Mouse (Mus musculus) neural tube, embryonic 14.5 days (tissue): ENCODE measurements around the gene Polr2h. TPM values are rescaled to one million over a fixed set of nuclear protein-coding genes. Genes with fewer than 3 reads are reported as not detected.

Source experiments
- ATAC-seq: fragments of 200-750 bp; cut with Nextera tagmentation; 2 replicates; pipeline ENCODE4 v1.8.0; 2017; ENCODE audit warnings: low read depth, mild to moderate bottlenecking, moderate TSS enrichment, moderate library complexity
- H3K27ac ChIP-seq: fragments of 300-500 bp; sonication (generic); 2 replicates; pipeline ENCODE4 v1.5.1; 2014; ENCODE audit warnings: low read depth, mild to moderate bottlenecking, control low read depth, low read length, moderate library complexity, mixed read lengths
- H3K27me3 ChIP-seq: fragments of 300-500 bp; sonication (generic); 2 replicates; pipeline ENCODE4 v1.6.1; 2014; ENCODE audit warnings: low read length; ENCODE audit not compliant: control insufficient read depth, insufficient read depth
- H3K36me3 ChIP-seq: fragments of 300-500 bp; sonication (generic); 2 replicates; pipeline ENCODE4 v1.6.1; 2014; ENCODE audit warnings: low read length, mixed read lengths; ENCODE audit not compliant: control insufficient read depth, insufficient read depth
- H3K4me1 ChIP-seq: fragments of 300-500 bp; sonication (generic); 2 replicates; pipeline ENCODE4 v1.6.1; 2014; ENCODE audit warnings: low read length; ENCODE audit not compliant: control insufficient read depth, insufficient read depth
- H3K4me2 ChIP-seq: fragments of 300-500 bp; sonication (generic); 2 replicates; pipeline ENCODE4 v1.6.1; 2014; ENCODE audit warnings: mild to moderate bottlenecking, low read depth, low read length, control low read depth
- H3K4me3 ChIP-seq: fragments of 300-500 bp; sonication (generic); 2 replicates; pipeline ENCODE4 v1.5.1; 2014; ENCODE audit warnings: low read depth, low read length, control low read depth, mixed read lengths
- H3K9ac ChIP-seq: fragments of 300-500 bp; sonication (generic); replicated peaks from 2 replicates; pipeline ENCODE4 v1.6.1; 2014; ENCODE audit warnings: low read depth, mild to moderate bottlenecking, control low read depth, low read length, mixed read lengths
- H3K9me3 ChIP-seq: fragments of 300-500 bp; sonication (generic); 2 replicates; pipeline ENCODE4 v1.6.1; 2016; ENCODE audit warnings: low read length; ENCODE audit not compliant: control insufficient read depth
- WGBS: fragments of 180-500 bp; shearing (Covaris S2); extraction: QIAGEN DNeasy Blood & Tissue Kit; methylation state at CpG from one replicate; pipeline ENCODE4 v1.1.7; 2014; 5-methylcytosine and 5-hydroxymethylcytosine counted together
- polyA plus RNA-seq: library from polyadenylated mRNA; unstranded; fragments of >200 nt; fragmentation: Nextera tagmentation; extraction: Ambion mirVana; gene quantifications from 2 replicates; pipeline ENCODE4 v1.2.1, GENCODE M21; 2014

The Polr2h gene
- polyA plus RNA-seq, 1 experiment from 2014 or later: 100 TPM

DNA sequence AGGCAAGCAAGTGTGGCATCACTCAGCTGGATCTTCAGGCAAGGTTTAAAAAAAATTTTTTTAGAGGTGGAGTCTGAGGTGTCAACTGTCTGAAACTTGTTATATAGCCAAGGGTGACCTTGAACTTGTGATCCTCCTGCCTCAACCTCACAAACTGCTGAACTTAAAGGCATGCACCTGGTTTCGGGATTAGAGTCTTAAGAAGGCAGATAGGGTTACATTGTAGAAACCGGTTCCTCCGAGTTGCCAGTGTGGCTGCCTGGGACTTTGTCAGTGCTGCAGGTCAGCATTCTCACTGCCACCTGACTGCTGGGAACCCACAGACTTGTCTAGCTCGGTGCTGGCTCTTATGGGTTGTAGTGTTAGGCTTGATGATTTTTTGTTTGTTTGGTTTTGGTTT lies 5.8 kb downstream of the Polr2h start:
- no peak overlapping the region for H3K9ac ChIP-seq
- H3K9me3 ChIP-seq: no peaks in the 10 kb centered on the region
- no peaks in the 10 kb centered on the region for H3K27me3 ChIP-seq
- no peak overlapping the region for H3K4me2 ChIP-seq
- no peak for ATAC-seq
- H3K36me3 ChIP-seq: peaks cover 7% of the 10 kb centered on the region; the same call in 1 of the 2 replicates
- H3K4me3 ChIP-seq: no peak overlapping the region
- no peak overlapping the region for H3K27ac ChIP-seq
- H3K4me1 ChIP-seq: peaks cover 7% of the 10 kb centered on the region
- 76% methylated on average over 4 of the region's 4 CpGs for WGBS

DNA sequence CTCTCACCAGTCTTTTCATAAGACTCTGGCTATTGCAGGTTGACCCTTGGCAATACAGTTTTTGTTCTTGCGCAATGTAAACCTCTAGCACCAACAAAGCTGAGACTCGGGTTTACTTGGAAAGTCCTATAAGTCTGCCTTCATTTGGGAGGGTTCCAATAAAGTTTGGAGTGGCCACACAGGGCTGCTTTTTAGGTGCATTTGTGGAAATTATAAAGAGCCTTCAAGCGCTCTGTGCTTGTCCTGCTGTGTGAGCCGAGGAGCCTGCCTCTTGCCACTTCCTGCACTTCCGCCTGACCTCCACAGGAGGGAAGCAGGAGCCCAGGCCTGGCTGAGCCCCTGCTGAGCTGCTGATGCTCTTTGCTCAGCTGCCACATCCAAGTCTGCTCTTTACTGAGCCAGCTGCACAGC lies 6.9 kb downstream of the Polr2h start:
- no peak overlapping the region for H3K9ac ChIP-seq
- ATAC-seq: peak; percentile 72; the same call in 1 of the 2 replicates
- H3K4me2 ChIP-seq: no peak overlapping the region
- no peaks in the 10 kb centered on the region for H3K27me3 ChIP-seq
- peaks cover 7% of the 10 kb centered on the region; the same call in 1 of the 2 replicates for H3K36me3 ChIP-seq
- H3K4me3 ChIP-seq: no peak overlapping the region
- no peaks in the 10 kb centered on the region for H3K4me1 ChIP-seq
- no peaks in the 10 kb centered on the region for H3K9me3 ChIP-seq
- 35% methylated on average over 5 of the region's 5 CpGs for WGBS
- no peak overlapping the region for H3K27ac ChIP-seq

DNA sequence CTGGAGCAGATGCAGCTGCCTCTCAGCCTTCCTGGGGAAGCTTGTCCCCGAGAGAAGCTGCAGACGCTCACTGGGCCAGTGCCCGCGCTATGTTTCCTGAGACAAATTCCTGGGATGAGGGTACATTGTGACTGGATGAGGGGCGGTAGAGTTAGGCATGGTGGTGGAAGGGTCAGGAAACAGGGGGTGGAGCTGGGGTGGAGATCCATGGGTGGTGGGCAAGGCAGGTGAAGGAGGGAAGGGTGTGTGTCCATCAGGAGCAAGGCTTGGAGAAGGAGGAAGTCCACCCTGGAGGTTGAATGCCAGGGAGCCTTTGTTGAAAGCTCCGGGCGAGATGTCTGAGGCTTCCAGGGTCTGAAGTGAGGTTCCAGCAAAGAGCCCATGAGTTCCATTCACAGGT lies 7.9 kb downstream of the Polr2h start:
- Histone ChIP-seq H3K9ac (no peak overlapping the region), H3K27ac (no peak overlapping the region), H3K27me3 (no peaks in the 10 kb centered on the region), H3K9me3 (no peaks in the 10 kb centered on the region), H3K4me3 (no peak overlapping the region), H3K36me3 (peaks cover 4% of the 10 kb centered on the region; the same call in 1 of the 2 replicates), H3K4me2 (no peak overlapping the region), H3K4me1 (no peaks in the 10 kb centered on the region)
- 88% methylated on average over 7 of the region's 7 CpGs for WGBS
- no peak for ATAC-seq

DNA sequence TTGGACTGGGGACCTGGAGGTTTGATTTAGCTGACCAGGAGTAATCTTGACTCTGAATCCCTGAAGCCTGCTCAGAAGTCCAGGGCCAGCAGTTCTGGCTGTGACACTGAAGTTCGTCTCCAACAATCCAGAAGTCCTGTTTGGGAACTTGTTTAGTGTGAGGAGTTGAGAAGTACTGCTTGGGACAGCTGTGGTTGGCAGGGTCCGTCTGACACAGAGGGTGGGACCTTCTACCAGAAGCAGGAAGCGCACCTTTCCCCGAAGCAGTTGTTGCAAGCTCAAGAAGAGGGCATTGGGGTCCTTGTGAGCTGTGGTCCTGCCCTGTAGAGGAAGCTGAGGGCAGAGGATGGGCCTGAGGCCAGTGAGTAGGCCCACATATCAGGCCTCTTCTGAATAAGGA lies 8.3 kb downstream of the Polr2h start:
- no peak overlapping the region for H3K4me3 ChIP-seq
- no peak for ATAC-seq
- no peaks in the 10 kb centered on the region for H3K4me1 ChIP-seq
- 85% methylated on average over 4 of the region's 4 CpGs for WGBS
- H3K27me3 ChIP-seq: no peaks in the 10 kb centered on the region
- no peak overlapping the region for H3K4me2 ChIP-seq
- H3K27ac ChIP-seq: no peak overlapping the region
- H3K9ac ChIP-seq: no peak overlapping the region
- H3K36me3 ChIP-seq: peaks cover 4% of the 10 kb centered on the region; the same call in 1 of the 2 replicates
- no peaks in the 10 kb centered on the region for H3K9me3 ChIP-seq

DNA sequence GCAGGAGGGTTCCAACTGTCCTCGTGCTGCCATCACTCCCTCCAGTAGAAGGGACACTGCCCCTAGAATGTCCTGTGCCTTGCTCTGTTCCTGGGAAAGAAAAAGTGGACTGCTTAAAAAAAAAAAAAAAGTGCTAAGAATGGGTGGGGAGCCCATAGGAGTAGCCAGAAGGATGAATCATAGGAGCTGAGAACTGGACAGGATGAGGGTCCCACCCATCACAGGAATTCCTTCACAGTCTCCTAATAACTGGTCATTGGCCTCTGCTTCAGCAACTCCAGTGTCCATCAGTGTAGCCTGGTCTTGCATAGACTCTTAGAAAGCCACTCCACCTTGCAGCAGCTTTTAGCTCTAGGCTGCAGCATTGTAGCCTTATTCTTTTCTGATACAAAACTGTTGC lies 8.9 kb downstream of the Polr2h start:
- WGBS: 54% methylated on average over 1 of the region's 1 CpGs
- no peaks in the 10 kb centered on the region for H3K4me1 ChIP-seq
- no peak overlapping the region for H3K27ac ChIP-seq
- no peak overlapping the region for H3K9ac ChIP-seq
- peaks cover 4% of the 10 kb centered on the region; the same call in 1 of the 2 replicates for H3K36me3 ChIP-seq
- H3K4me2 ChIP-seq: no peak overlapping the region
- no peaks in the 10 kb centered on the region for H3K27me3 ChIP-seq
- no peak for ATAC-seq
- no peaks in the 10 kb centered on the region for H3K9me3 ChIP-seq
- H3K4me3 ChIP-seq: no peak overlapping the region

DNA sequence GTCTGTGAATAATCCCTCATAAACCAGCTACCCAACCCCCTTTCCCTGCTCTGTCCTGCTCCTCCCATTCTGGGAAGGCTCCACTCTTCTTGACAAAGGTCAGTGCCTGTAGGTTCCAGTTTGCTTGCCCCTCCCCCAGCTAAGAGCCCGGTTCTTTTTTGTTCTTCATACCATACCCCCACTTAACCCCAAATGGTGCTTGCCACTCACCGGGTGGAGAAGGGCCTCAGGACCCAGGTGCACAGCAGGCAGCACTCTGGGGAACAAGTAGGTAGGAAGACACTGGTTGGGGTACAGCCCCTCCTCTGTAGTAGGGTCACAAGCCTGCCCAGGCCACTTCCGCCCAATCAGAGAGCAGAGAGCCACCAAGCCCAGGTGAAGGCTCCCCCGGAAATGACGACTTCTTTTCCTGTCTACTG lies 12.8 kb downstream of the Polr2h start:
- Histone ChIP-seq H3K4me1 (peaks cover 13% of the 10 kb centered on the region), H3K4me3 (no peak overlapping the region), H3K27ac (no peak overlapping the region), H3K4me2 (no peak overlapping the region), H3K9me3 (no peaks in the 10 kb centered on the region), H3K27me3 (peaks cover 9% of the 10 kb centered on the region), H3K9ac (no peak overlapping the region), H3K36me3 (no peaks in the 10 kb centered on the region)
- 37% methylated on average over 5 of the region's 5 CpGs for WGBS
- ATAC-seq: no peak

DNA sequence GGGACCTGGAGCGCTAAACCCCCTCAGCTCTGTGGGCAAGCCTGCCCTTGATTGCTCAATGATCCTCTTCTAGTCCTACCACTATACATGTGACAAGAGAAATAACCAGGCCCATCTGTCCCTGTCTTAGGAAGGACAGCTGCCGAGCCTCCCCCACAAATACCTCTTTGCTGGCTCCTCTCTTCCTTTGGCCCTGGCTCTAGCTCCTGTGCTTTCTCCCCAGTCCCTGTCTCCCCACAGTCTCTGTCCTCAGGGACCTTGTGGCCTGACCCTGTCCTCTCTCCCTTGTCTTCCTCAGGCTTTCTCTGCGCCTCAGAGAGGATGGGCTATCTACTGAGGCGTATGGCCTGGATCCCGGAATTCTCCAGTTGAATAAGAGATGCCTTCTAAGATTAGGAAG lies 14.2 kb downstream of the Polr2h start:
- Histone ChIP-seq H3K27ac (no peak overlapping the region), H3K9me3 (no peaks in the 10 kb centered on the region), H3K36me3 (no peaks in the 10 kb centered on the region), H3K9ac (no peak overlapping the region), H3K4me3 (no peak overlapping the region), H3K4me2 (no peak overlapping the region), H3K27me3 (peaks cover 9% of the 10 kb centered on the region), H3K4me1 (peaks cover 13% of the 10 kb centered on the region)
- WGBS: 62% methylated on average over 5 of the region's 5 CpGs
- no peak for ATAC-seq

DNA sequence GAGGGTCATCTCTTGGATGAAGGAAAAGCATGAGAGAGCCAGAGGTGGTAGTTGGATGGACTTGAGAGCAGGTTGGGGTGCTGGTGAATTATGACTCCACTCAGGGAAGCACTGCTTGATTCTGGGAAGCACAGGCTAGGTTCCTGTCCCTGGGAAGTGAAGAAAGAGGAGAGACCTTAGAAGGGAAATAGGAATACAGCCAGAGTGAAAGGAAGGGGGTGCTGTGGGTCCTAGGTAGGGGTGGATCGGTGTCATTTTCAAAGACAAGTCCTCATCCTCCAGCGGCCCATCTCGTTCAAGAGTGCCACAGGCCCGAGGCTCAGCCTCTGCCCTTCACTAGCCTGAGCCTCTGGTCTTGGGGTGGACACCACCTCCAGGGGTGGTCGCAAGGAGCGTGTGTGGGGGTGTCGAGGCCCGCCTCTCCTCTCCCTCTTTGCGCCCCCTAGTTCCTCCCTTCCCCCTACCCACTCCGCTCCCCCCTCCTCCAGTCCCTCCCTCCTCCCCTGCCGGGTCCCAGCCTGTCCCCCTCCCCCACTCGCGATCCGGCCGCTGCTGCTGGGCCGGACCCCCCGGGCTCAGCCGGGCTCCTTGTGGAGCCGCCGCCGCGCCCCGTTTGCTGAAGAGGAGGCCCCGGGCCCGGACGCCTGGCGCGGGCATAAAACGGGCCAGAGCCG lies 14.9 kb downstream of the Polr2h start:
- Histone ChIP-seq H3K36me3 (no peaks in the 10 kb centered on the region), H3K27me3 (peaks cover 9% of the 10 kb centered on the region), H3K4me3 (peak overlapping the region; percentile 49), H3K4me1 (peaks cover 13% of the 10 kb centered on the region), H3K9me3 (no peaks in the 10 kb centered on the region), H3K4me2 (peak overlapping the region; percentile 72), H3K9ac (peak overlapping the region; percentile 61), H3K27ac (peak overlapping the region; percentile 55)
- ATAC-seq: peak; percentile 50
- WGBS: under 1% methylated on average over 24 of the region's 30 CpGs

DNA sequence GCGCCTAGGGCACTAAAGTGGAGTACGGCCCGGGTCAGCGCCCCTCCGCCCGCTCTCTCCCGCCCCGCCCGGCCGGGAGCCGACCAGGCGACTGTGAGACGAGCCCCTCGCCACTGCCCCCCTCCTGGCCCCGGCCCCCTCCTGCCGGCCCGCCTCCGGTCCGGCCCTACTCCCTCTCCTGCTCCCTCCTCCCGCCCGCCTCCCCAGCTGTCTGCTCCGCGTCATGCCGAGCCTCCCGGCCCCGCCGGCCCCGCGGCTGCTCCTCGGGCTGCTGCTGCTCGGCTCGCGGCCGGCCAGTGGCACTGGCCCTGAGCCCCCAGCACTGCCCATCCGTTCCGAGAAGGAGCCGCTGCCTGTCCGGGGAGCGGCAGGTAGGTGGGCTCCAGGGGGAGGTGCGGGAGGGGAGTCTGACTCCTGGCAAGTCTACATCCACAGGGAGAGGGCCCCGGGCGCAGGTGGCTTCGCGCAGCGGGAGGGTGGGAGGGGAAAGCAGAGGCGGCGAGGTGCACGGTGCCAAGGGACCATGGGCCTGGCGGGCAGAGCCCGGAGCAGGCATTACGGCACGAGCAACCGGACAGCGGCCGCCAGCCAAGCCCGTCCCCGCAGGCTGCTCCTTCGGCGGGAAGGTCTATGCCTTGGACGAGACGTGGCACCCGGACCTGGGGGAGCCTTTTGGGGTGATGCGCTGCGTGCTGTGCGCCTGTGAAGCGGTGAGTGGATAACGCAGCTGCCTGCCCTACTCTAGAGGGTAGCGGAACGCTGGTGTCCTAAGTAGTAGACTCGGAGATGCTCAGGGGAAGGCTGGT lies 15.7 kb downstream of the Polr2h start, which contains the start of gene Chrd:
Gene Chrd, plus strand, starts transcription at position 203 of the 806 bp plus-strand sequence.
- peak within 1 kb of the TSS; percentile 61 for H3K9ac ChIP-seq
- H3K27me3 ChIP-seq: peaks cover 9% of the 10 kb centered on the region
- peak within 1 kb of the TSS; percentile 72 for H3K4me2 ChIP-seq
- no peaks in the 10 kb centered on the region for H3K36me3 ChIP-seq
- H3K4me3 ChIP-seq: peak within 1 kb of the TSS; percentile 49
- peak; percentile 81 for ATAC-seq
- H3K9me3 ChIP-seq: no peaks in the 10 kb centered on the region
- peaks cover 13% of the 10 kb centered on the region for H3K4me1 ChIP-seq
- WGBS: under 1% methylated on average over 60 of the region's 70 CpGs
- H3K27ac ChIP-seq: peak within 1 kb of the TSS; percentile 55
